Mouse (Mus musculus) thymus, postnatal 25 days (tissue): ENCODE data around the gene Krt90.
"Not testable (repeated sequence)": the region's sequence is repeated elsewhere in the genome, so short reads cannot be mapped to it uniquely, and the experiment has no call there.

ENCODE experiments used
- DNase-seq: peaks from one replicate; pipeline ENCODE4 v3.0.0; 2022

Krt90 gene

DNA sequence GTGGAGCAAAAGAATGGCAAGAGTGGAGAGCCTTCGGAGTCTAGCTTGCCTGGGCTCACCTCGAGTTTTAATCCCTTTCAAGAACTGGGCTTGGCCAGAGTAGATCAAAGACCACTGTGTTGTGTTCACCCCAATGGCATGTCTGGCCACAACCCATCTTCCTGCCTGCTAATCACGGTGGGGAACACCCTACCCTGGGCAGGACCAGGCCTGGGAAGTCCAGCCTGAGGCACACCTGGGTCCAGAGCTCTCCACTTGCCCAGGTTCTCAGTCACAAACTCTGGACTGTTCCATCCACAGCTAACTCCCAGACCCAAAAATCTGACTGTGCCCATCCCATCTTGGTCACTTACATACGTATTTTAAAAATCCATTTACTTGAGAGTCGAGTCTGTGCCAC lies at the start of gene Krt90:
Krt90 (minus strand) TSS at position 101 of the 400 bp plus-strand sequence.
- DNase-seq, result no peak

GRCm38 (mm10) chr15:101599123-101599522 lies 36.4 kb upstream of the Krt90 start:
- DNase-seq, result no peak

DNA sequence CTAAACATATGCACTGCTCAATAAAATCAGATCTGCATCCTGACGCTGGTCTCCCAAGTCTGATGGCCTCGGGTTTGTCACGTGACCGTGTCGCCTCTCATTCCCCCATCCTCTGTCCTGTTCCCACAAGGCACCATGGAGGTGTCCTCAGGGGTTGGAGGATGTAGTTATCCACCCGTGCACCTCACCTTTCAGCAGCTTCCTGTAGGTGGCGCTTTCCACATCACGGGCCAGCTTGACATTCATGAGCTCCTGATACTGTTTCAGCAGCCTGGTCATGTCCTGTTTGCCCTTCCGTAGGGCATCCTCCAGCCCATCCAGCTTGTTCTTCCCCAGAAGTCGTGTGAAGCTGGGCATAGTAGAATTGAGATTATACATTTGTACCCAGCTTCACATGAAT lies 25.5 kb upstream of the Krt90 start:
- DNase-seq, result no peak

DNA sequence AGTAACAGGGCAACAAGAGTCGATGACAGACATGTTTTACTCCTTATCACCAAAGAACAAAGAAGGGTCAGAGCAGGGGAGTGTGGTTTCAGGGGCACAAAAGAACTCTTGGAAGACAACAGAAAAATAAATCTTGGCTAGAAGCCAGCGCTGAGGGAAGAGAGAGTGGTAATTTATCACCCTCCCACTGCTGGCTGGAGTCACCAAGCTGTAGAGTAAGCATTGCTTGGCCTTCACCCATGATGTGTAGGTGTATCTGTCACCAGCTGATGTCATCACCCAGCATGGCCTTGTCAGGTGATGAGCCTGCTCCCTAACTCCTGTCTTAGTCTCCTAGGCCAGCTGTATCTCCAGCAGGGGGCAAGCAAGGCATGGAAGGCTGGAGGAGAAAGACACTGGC lies 21.7 kb upstream of the Krt90 start:
- no peak for DNase-seq

DNA sequence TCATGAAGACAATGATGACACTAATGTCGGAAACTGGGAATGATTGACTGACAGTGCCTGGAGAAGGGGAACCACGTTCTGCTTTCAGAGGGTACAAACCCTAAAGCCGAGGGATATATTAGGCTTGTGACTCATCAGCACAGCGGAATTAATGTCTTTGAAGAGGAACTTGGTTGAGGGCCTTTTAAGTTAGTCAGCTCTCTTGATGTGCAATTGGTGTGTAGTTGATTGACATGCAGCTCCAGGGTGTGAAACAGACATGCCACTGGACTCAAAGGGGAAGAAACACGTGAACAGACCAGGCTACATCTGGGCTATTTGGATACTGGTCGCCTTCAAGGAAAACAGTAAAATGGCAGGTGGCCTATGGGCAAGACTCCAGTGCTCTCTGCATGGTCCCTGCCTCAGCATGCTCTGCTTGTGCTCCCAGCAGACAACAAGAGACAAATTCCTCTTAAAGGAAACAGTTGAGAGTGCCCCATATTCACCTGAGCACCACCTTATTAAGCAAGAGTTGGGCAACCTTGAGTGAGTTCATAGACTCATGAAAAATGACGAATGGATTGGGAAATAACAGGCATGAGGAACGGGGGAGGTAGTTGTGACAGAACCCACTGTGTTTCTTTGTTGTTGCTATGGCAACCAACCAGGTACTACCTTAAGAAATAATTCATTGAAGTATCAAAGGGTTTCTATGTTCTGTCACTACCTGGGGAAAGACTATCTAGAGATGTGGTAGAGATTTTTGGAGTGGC lies 20.6 kb upstream of the Krt90 start:
- DNase-seq, result no peak

DNA sequence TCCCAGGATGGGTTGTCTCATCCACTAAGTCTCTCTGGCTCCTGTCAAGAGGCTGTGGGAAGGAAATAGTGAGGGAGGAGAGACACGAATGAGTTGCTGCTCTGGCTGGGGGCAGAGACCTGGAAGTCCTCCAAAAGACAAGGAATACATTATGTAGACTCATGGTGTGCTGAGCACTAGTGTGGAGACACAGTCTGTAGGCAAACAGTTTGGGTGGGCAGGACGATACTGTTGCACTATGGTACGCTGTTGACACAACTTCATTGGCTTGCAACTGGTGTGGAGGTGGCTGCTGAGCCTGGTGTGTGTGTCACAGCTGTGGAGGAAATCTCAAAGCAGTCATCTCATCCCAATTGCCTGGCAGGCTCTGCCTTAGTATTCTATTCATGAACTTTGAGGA lies 19.0 kb upstream of the Krt90 start:
- no peak for DNase-seq

DNA sequence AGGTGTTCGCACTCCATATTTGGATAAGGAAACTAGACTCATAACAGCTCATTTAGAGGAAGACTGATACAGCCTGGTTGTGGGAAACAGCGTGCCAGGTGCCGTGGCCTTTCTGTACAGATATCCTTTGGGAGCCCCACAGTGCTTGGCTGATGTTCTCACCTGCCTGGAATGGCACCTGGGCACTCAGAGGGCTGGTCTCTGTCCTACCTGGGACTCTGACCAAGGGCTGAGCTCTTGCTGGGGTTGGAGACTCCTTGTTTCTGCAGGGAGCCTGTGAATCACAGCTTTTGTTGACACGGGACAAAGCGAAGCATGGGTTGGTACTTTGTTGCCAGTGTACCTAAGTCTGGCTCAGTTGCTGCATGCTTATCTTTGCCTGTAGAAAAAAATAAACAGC lies 12.8 kb upstream of the Krt90 start:
- no peak for DNase-seq

DNA sequence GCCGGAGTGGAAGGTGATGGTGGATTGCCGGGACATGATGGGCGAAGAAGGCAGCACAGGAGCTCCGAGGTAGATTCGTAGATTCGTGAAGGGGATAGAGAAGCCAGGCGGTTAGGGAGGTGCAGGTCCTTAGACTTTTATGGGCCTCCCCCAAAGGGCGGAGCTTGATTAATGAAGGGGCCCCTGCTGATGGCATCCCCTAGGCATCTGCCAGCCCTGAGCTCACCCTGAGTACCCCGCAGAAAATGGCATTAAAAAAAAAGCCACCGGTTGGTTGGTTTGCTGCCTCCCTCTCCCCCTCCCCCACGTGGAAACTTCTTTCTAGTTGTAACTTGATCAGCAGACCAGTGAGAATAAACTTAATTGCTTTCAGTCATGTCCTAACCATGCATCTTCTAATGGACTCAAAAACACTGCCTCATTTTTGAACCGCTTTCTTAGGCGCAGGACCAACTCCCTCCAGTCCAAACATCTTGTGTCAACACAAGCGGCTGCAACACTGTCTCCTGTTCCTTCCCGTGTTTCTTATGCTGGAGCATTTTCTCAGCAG lies 11.1 kb upstream of the Krt90 start, which contains the start of gene Krt75:
Krt75 (minus strand) TSS at position 109 of the 550 bp plus-strand sequence.
- DNase-seq, result no peak

GRCm38 (mm10) chr15:101567780-101568179 lies 5.0 kb upstream of the Krt90 start:
- DNase-seq, result peak; percentile 9

DNA sequence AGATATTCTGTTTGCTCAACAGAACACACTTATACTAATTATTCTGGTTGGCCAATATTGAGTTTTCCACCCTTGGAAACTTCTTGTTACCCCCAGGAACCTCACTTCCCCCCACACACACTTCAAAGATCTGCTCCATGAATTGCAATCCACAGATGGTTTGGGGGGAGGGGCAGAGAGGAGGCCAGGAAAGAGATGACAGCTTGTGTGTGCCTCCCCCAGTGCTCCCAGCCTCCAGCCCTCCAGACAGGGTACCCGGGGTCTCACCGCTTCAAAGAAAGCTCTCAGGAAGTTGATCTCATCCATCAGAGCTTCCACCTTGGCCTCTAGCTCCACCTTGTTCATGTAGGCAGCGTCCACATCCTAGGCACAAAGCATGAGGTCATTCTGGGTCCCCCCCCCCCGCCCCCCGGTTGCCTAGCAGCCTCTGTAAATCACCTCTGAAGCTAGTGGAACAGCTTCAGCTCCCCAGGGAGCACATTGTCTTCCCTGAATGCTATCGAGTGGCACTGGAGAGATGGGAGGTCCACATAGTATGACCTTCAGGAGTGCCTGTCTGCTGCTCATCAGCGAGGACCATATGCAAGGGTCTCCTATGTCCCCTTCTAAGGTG lies 4.6 kb downstream of the Krt90 start:
- DNase-seq, result no peak

GRCm38 (mm10) chr15:101553169-101553568 lies 9.6 kb downstream of the Krt90 start:
- peak; percentile 62 for DNase-seq

DNA sequence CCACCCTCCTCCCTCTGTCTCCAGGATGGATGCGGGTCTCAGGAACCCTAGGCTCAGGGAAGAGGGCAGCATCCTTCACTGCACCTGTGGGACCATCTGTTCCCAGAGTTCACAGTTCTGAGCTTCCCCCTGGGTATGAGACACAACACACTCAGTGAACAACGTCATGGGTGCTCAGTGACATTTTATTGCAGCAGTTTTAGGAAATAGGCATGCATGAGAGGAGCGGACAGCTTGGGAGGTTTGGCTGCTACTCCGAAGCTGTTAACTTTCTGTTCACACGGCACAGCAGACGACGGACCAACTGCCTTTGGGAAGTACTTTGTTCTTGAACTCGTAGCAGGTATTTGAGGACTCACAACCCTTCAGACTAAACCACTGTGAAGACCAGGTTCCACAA lies 10.6 kb downstream of the Krt90 start:
- DNase-seq, result no peak

- DNase-seq, result no peak
These were observed 12.2 kb downstream of the Krt90 start, which contains the start of gene Krt82 for GRCm38 (mm10) chr15:101550567-101550966. Krt82 (minus strand) TSS chr15:101550667.

DNA sequence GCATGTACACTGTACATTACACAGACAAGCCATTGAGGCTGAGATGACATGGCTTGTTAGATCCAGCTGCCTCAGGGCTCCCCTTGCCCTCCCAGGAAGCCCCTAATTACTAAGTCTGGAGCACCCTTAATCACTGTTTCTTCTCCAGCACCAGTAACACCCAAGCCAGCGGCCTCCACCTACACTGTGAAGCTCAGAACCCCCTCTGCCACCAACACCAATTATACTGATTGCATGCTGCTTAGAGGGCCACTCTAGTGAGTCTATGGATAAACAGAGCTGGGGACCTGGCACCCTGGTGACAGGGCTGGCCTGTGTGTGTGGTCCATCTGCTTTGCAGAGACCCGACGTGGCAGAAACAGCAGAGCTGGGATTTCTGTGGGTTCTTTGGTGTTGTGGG lies 18.3 kb downstream of the Krt90 start:
- no peak for DNase-seq

GRCm38 (mm10) chr15:101542543-101542942 lies 20.2 kb downstream of the Krt90 start:
- DNase-seq, result no peak

- no peak for DNase-seq
These were observed 24.2 kb downstream of the Krt90 start for GRCm38 (mm10) chr15:101538580-101538900.

DNA sequence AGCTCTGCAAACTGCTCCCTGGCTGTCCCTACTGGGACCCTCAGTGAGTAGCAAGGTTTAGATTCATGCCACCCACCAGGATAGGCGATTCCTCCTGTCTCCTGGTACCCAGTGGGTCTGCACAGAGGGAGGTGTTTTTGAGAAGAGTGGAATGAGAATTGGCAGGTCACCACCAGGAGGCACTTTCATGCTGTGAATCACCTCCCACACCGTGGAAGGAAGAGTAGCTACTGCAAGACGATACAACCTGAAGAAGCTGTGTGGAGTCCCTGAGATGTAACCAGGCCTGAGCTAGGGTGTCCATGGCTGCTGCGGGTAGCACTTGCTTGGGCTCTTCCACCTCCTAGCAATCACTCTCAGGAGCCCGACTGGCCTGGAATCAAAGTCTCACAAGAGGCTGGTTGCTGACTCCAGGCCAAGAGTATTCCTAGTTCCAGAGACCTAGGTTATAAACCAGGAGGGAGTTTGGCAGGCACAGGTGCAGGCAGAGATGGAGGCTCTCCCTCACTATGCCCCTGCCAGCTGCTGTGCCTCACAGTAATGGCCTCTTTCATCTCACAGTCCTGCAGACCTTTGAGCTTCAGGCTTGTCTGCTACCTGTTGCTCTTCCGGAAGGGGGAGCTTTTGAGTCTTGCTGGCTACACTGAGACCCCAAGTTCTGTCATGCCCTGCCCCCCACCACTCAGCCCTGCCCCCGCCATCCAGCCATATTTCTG lies 24.7 kb downstream of the Krt90 start:
- DNase-seq, result no peak

- DNase-seq, result no peak
These were observed 26.5 kb downstream of the Krt90 start for GRCm38 (mm10) chr15:101536054-101536850.

- DNase-seq, result no peak
These were observed 30.0 kb downstream of the Krt90 start, which contains the start of gene Krt84 for GRCm38 (mm10) chr15:101532720-101533119. Krt84 (minus strand) TSS chr15:101532820.

DNA sequence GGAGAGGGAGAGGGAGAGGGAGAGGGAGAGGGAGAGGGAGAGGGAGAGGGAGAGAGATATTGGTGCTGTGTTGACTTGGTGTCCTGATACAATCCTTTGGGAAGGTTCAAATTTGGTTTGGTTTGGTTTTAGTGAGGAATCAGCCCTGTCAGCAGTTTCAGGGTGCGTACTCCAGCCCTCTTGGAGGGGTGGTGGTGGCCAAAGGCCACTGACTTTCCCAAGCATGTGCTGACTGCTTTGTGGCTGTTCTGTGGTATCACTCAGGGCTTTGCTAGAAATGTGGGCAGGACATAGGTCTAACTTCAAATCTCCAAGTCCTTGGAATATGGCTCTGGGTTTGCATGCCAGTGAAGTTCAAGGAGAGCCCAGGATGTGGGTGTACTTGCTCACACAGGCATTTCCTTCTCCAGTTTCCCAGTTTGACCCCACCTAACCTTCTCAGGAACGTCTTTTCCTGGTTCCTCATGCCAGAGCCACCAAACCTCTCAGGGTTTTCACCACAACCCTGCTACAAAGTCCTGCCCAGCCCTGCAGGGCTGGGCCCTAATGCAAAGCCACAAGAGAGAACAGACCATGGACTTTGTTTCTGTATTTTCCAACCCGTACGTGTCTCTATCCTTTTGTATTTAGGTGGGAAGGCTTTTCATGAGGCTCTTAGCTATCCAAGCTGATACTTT lies 40.1 kb downstream of the Krt90 start:
- no peak for DNase-seq

DNA sequence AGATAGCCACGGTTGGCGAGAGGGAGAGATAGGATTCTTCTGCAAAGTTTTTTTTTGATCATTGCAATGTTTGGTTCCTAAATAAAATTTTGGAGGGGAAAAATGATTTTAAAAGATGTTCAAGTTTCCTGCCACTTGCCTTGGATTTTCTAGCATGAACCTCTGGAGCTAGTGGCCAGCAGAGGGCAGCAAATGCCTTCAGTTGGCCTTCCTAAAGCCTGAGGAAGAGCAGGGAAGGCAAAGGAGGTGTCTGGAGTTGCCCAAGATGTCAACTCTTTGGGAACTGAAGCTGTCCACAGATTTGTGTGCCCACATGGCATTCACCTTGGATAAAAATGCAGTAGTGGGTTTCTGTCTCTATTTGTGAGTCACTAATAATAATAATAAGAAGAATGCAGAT lies 43.0 kb downstream of the Krt90 start:
- peak; percentile 39 for DNase-seq

DNA sequence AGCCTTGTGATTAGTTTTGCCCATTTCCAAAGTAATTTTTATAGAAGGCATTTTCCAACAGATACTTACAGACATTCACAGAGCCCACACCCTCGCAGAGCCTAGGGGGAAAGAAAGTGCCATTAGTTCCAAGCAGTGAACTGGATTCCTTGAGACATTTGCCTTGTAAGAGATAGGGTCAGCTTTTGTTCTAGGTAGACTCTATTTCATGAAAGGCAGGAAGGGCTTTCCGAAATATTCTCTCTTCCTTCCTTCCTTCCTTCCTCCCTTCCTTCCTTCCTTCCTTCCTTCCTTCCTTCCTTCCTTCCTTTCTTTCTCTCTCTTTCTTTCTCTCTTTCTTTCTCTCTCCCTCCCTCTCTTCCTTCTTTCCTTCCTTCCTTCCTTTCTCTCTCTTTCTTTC lies 45.6 kb downstream of the Krt90 start, which contains the start of gene Gm49425:
Gm49425 (minus strand) TSS at position 101 of the 400 bp plus-strand sequence.
- DNase-seq, result not testable (repeated sequence)
